Comparison of ENCODE assay signal across 13 mouse cellular contexts in genomic region chr8:127076511-127076910, GRCm38 (mm10). TPM values are rescaled to one million over a fixed set of nuclear protein-coding genes. Genes with fewer than 3 reads are reported as not detected.
DNase-seq lines count a peak whose midpoint lies in the region; ATAC-seq and TF ChIP-seq lines count a peak whose summit lies in the region.
"Had no signal": no experiment of that assay in that cellular context is flagged by ENCODE, and none has a peak within 500 bp of the region (broad histone marks: within the 10 kb centered on the region; RNA-seq: fewer than 3 reads in every experiment).

No protein-coding gene starts in this region.

- H3K27me3 ChIP-seq in intestine, embryonic 16.5 days (replicated peaks; ENCODE audit: control insufficient read depth, insufficient read depth, low read length) = no peaks in the 10 kb centered on the region
- H3K27me3 ChIP-seq in kidney, adult 2 months (replicated peaks; ENCODE audit: control insufficient read depth, insufficient read depth, low read length) = no peaks in the 10 kb centered on the region
- H3K27me3 ChIP-seq in thymus, adult 2 months (ENCODE audit: control insufficient read depth, insufficient read depth, low read length) = no peaks in the 10 kb centered on the region
- no peaks in the 10 kb centered on the region for H3K27me3 ChIP-seq in heart, embryonic 12.5 days (replicated peaks)
- H3K27me3 ChIP-seq: heart, embryonic 15.5 days had no signal

- intact Hi-C loops in gastrocnemius, postnatal 36 days (cut with DNase I) = loop anchor here (5.0 kb wide), 1 partner anchor 41 kb away; no protein-coding TSS in a partner anchor

- ATAC-seq in intestine, embryonic 16.5 days = peak; percentile 91
- ATAC-seq in heart, embryonic 12.5 days (ENCODE audit: insufficient number of reproducible peaks, low FRiP score) = no peak

- 55% methylated on average over 7 of the region's 7 CpGs for WGBS in intestine, embryonic 16.5 days
- WGBS in kidney, adult 2 months = 43% methylated on average over 7 of the region's 7 CpGs
- 87% methylated on average over 7 of the region's 7 CpGs for WGBS in thymus, adult 2 months
- 78% methylated on average over 7 of the region's 7 CpGs for WGBS in heart, embryonic 12.5 days

- peak; percentile 88 for DNase-seq in kidney, adult 2 months
- peak; percentile 38 for DNase-seq in liver
- peak; percentile 54 for DNase-seq in lung, postnatal 25 days (ENCODE audit: low spot score)
- no peak for DNase-seq in thymus, adult 2 months
- no peak for DNase-seq in gastrocnemius, postnatal 36 days
- DNase-seq: cerebellum, postnatal 36 days; thymus, postnatal 25 days had no signal

- H3K9ac ChIP-seq in intestine, embryonic 16.5 days (ENCODE audit: low read depth, low read length) = no peak overlapping the region
- H3K9ac ChIP-seq in heart, embryonic 12.5 days = no peak overlapping the region
- H3K9ac ChIP-seq: heart, embryonic 15.5 days; hindbrain, embryonic 14.5 days had no signal

- no peaks in the 10 kb centered on the region for H3K9me3 ChIP-seq in intestine, embryonic 16.5 days (ENCODE audit: control insufficient read depth, low read length)
- H3K9me3 ChIP-seq in heart, embryonic 12.5 days (replicated peaks) = no peaks in the 10 kb centered on the region
- H3K9me3 ChIP-seq: heart, embryonic 15.5 days had no signal

- peak overlapping the region; percentile 82 for H3K27ac ChIP-seq in intestine, embryonic 16.5 days (ENCODE audit: low read length)
- peak overlapping the region; percentile 40; the same call in 1 of the 2 replicates for H3K27ac ChIP-seq in kidney, adult 2 months (ENCODE audit: insufficient read depth, low read depth, low read length)
- no peak overlapping the region for H3K27ac ChIP-seq in thymus, adult 2 months (ENCODE audit: control insufficient read depth, insufficient read depth, low read length)
- H3K27ac ChIP-seq in heart, embryonic 12.5 days (ENCODE audit: poor library complexity, severe bottlenecking) = no peak overlapping the region
- H3K27ac ChIP-seq: heart, embryonic 15.5 days; hindbrain, embryonic 14.5 days; left cerebral cortex, adult 2 months; macrophage had no signal

- peak overlapping the region; percentile 41 for H3K4me3 ChIP-seq in intestine, embryonic 16.5 days (ENCODE audit: low read length)
- peak overlapping the region; percentile 45 for H3K4me3 ChIP-seq in kidney, adult 2 months (ENCODE audit: insufficient read depth, low read depth, low read length)
- H3K4me3 ChIP-seq in thymus, adult 2 months (ENCODE audit: control insufficient read depth, insufficient read depth, low read length) = no peak overlapping the region
- no peak overlapping the region for H3K4me3 ChIP-seq in heart, embryonic 12.5 days
- H3K4me3 ChIP-seq: heart, embryonic 15.5 days; left cerebral cortex, adult 2 months had no signal

- H3K4me2 ChIP-seq in intestine, embryonic 16.5 days (ENCODE audit: low read depth, low read length) = peak overlapping the region; percentile 30
- H3K4me2 ChIP-seq in heart, embryonic 12.5 days = no peak overlapping the region
- H3K4me2 ChIP-seq: heart, embryonic 15.5 days; hindbrain, embryonic 14.5 days had no signal

- TF ChIP-seq POLR2A in kidney, adult 2 months (IDR thresholded peaks at IDR 0.05; ENCODE audit: low read depth, low read length) = no peak
- no peak for TF ChIP-seq POLR2A in thymus, adult 2 months (IDR thresholded peaks at IDR 0.05; ENCODE audit: control insufficient read depth, extremely low read depth, insufficient read depth, low read length, poor library complexity)

- H3K4me1 ChIP-seq in intestine, embryonic 16.5 days (ENCODE audit: control insufficient read depth, insufficient read depth, low read length) = peaks cover 64% of the 10 kb centered on the region
- H3K4me1 ChIP-seq in kidney, adult 2 months (ENCODE audit: control insufficient read depth, insufficient read depth, low read length) = peaks cover 25% of the 10 kb centered on the region
- no peaks in the 10 kb centered on the region for H3K4me1 ChIP-seq in thymus, adult 2 months (replicated peaks; ENCODE audit: control insufficient read depth, insufficient read depth, low read length)
- peaks cover 73% of the 10 kb centered on the region for H3K4me1 ChIP-seq in heart, embryonic 12.5 days (replicated peaks)

- H3K36me3 ChIP-seq in intestine, embryonic 16.5 days (ENCODE audit: control insufficient read depth, insufficient read depth, low read length) = no peaks in the 10 kb centered on the region
- H3K36me3 ChIP-seq in kidney, adult 2 months (ENCODE audit: control insufficient read depth, insufficient read depth, low read length) = no peaks in the 10 kb centered on the region
- H3K36me3 ChIP-seq in thymus, adult 2 months (ENCODE audit: control insufficient read depth, insufficient read depth, low read length) = no peaks in the 10 kb centered on the region
- H3K36me3 ChIP-seq in heart, embryonic 12.5 days = no peaks in the 10 kb centered on the region
- H3K36me3 ChIP-seq: heart, embryonic 15.5 days had no signal

- TF ChIP-seq CTCF in kidney, adult 2 months (conservative IDR thresholded peaks at IDR 0.05; ENCODE audit: insufficient read depth, insufficient read length, low read depth, low read length) = no peak
- no peak for TF ChIP-seq CTCF in thymus, adult 2 months (IDR thresholded peaks at IDR 0.05; ENCODE audit: borderline replicate concordance, control insufficient read depth, extremely low read depth, insufficient read depth, low read length, poor library complexity)

RNA-seq across cellular contexts. Expression of gene Pard3, which starts 12.8 kb away (rescaled TPM):
- polyA plus RNA-seq in intestine, embryonic 16.5 days (2015; fragmentation: Nextera tagmentation; extraction: Ambion mirVana) = 17.3 and 19.1 TPM in 2 replicates
- 51.2 and 56.6 TPM in 2 replicates for polyA plus RNA-seq in kidney, adult 2 months (2012; rRNA removed)
- 10.3 and 10.4 TPM in 2 replicates for polyA plus RNA-seq in thymus, adult 2 months (2012; rRNA removed)
- polyA plus RNA-seq in heart, embryonic 12.5 days (2016; fragmentation: Nextera tagmentation; extraction: Ambion mirVana) = 26.2 and 30.3 TPM in 2 replicates
- total RNA-seq in gastrocnemius, postnatal 36 days (2021) = 10 to 100 TPM; 25.8 to 27.3 TPM
- polyA plus RNA-seq: macrophage had no signal

Comparison
In these comparisons a context has a peak if more than half of its experiments do, and no peak if none do; other contexts are left out.
1. H3K27ac ChIP-seq: peak in intestine, embryonic 16.5 days (single experiment) and kidney, adult 2 months (single experiment); none in thymus, adult 2 months (single experiment) and heart, embryonic 12.5 days (single experiment).
2. H3K4me3 ChIP-seq: peak in intestine, embryonic 16.5 days (single experiment) and kidney, adult 2 months (single experiment); none in thymus, adult 2 months (single experiment) and heart, embryonic 12.5 days (single experiment).
3. DNase-seq: peak in kidney, adult 2 months (single experiment), liver (single experiment) and lung, postnatal 25 days (single experiment); none in thymus, adult 2 months (single experiment) and gastrocnemius, postnatal 36 days (0 of 2).